Mouse (Mus musculus) left cerebral cortex, adult 9 months (tissue): ENCODE results near the gene Zbtb38.
"Not testable (repeated sequence)": the region's sequence is repeated elsewhere in the genome, so short reads cannot be mapped to it uniquely, and the experiment has no call there.

Source experiments
- DNase-seq, 2 experiments: peaks; one replicate each; pipeline ENCODE4 v3.0.0; 2022; ENCODE audit warnings: low spot score in 2 of 2

Gene Zbtb38

GRCm38 (mm10) chr9:96684866-96685599, 67.6 kb downstream of the Zbtb38 start:
- no peak for DNase-seq

- DNase-seq = no peak
Measured at GRCm38 (mm10) chr9:96684165-96684792, 68.4 kb downstream of the Zbtb38 start.

DNA sequence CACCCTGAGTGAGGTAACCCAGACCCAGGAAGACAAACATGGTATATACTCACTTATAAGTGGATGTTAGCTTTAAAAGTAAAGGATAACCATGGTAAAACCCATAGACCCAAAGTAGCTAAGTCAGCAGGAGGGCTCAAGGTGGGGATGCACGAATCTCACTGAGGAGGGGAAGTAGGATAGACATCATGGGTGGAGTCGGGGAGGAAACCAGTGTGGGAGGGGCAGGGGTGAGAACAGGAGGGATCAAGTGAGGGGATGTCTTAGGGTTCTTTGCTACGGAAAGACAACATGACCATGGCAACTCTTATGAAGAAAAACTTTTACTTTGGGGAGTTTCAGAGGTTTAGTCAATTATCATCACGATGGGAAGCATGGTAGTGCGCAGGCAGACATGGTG, 74.0 kb downstream of the Zbtb38 start:
- no peak for DNase-seq

DNA sequence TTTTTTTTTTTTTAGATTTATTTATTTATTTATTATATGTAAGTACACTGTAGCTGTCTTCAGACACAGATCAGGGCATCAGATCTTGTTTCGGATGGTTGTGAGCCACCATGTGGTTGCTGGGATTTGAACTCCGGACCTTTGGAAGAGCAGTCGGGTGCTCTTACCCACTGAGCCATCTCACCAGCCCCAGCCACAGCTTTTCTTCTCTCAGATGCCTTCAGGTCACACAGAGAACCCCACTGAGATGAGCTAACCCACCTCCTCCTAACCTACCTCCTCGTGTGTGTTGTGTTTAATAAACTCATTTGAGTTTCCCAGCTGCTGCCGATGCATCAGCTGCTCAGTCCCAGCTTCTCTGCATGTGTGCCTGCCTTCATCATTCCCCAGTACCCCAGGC, 74.9 kb downstream of the Zbtb38 start:
- not testable (repeated sequence) for DNase-seq

- DNase-seq = no peak
Measured at GRCm38 (mm10) chr9:96676671-96677070, 76.0 kb downstream of the Zbtb38 start.

- DNase-seq = no peak
Measured at GRCm38 (mm10) chr9:96675763-96676640, 76.6 kb downstream of the Zbtb38 start.

- DNase-seq = peak in 1 of 2 experiments; percentile 51
Measured at GRCm38 (mm10) chr9:96675071-96675762, 77.4 kb downstream of the Zbtb38 start.

DNA sequence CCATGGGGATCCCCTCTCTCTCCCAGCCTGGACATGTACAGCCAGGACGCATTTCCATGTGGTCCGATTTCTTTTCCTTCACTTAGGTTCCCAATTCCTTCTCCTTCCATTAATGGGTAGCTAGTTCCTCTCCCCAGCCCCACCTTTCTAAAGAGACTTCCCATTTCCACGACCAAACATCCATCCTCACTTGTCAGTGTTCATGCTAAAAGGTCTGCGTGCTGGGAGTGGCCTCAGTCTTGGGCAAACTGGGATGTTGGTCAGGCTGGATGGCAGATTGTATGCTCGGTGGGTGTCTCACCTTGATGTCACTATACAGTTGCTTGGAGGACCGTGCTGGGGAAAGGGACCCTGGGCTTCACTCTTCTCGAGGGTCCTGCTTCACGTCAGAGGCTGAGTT, 78.3 kb downstream of the Zbtb38 start:
- no peak for DNase-seq

DNA sequence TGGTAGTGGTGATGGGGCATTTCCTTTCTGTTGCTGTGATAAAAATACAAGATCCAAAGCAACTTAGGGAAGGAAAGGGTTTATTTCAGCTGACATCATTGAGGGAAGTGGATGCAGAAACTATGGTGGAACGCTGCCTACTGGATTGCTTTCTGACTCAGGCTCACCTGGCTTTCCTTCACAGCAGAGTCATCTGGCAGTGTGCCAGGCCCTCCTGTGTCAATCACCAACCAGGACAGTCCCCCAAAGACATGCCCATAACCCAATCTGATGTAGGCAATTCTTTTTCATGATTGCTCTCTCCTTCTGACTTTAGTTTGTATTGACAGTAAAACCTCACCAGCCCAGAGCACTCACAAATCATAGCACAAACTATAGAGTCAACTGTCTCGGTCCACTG, 80.2 kb downstream of the Zbtb38 start:
- DNase-seq = no peak

DNA sequence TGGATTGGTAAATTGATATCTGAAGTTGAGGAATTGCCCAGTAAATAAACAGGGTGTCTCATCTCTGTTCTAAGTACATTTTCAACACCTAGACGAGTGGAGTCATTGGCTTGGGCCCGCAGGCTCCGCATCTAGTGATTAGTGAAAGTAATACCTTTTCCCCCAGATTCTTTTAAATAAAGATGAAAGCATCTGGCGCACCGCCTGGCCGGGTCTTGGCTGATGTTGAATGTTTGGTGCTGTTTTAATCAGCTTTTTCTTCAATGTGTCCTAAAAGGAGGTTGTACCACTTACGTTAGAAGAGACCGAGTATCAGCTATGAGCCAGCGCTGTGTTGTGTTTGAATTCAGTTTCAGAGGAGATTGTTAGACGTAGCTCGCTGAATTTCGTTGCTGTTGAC, 81.4 kb downstream of the Zbtb38 start:
- no peak for DNase-seq

DNA sequence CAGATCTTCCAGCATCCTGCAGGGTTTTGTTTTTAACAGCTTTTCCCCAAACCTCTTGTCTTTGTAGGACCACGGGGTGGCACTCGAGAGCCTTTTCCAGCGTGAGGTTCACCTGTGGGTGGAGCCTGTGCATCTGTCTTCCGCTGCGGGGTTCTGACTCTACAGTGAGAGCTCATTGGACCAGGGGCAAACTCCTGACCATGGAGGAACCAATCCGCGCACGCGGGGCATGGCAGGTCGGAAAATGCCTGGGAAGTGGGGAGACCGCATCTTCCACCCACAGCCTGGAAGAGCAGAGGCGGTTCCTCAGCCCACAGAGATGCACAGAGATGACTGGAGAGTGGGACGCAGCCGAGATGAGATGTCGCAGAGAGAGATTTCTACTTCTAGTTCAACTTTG, 82.8 kb downstream of the Zbtb38 start:
- peak; percentile 96 to 99 for DNase-seq

DNA sequence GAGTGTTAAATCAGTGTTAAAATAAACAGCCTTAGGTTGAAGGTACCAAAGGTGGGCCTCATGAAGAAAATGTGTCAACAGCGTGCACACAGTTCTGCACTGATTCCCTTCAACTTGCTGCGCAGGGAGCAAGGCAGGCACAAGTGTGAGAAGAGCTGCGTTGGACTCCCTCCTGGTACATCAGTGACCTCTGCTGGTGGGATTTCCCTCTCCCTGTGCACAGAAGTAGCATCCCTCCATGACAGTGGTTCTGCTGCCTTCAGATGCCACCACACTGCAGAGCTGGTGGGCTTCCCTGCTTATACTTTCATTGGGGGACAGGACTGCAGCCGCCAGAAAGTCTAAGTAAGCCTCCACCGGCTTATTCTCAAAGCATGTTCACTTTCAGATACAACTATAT, 84.0 kb downstream of the Zbtb38 start:
- peak in 1 of 2 experiments; percentile 83 for DNase-seq

DNA sequence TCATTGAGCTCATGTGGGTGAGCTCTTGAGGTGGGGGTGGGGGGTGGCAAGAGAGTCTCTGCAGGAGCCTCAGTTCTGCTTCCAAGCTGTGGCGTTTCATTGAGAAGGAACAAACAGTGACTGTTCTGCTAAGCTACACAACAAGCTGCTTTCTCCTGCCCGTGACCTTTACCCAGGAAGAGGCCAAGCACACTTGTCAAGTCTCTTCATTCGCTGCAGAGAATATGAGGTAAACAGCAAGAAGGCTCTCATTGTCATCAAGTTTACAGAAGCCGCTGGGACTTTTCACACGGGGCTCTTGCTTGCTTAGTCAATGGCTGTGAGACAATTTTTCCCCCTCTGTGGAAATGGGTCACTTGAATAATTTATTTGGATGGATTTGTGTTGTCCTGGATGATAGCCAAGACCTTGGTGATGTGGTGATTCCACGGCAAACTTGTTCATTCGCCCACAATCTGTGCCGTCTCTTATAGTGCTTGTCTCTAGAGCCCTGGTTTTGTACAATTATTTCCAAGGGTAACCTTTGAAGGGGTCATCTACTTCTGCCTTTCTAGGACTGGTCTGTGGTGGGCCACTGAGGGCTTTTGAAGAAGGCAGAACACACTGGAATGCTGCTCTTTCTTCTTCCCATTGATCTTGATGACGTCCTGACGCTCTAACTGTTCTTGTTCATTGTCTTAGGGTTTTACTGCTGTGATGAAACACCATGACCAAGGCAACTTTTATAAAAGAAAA, 92.0 kb downstream of the Zbtb38 start:
- no peak for DNase-seq

DNA sequence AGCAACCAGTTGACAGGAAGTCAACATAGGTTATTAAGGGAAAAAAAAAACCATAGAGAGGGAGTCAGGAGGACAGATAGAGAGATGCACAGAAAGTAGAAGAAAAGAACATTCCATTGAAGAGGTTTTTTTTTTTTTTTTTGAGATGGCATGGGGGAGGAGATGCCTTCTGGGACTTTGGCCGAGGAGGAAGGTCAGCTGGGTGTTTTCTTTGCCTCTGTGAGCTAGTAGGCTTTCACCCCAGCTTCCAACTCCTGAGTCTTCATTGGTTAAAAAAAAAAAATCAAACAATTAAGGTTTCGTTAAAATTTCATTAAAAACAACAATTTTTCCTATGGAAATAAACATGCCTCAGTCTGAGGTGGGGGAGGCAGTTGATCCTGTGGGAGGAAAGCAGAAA, 92.8 kb downstream of the Zbtb38 start:
- no peak for DNase-seq

DNA sequence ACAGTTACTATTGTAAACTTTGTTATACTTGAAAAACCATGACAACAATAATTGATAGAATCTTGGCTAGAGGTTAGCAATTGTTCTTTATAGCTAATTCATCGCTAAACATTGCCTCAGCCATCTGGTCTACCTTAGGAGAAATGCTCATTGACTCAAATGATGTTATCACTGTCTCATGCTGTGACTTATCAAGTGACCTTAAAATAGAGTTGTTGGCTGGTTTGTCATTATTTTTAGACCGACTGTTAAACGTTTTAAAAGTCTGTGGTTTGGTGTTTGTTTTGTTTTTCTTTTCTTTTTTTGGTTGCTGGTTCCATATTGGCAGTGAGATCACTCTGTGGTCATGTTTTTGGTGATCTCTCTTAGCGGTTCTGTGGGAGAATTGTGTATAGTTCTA, 99.1 kb downstream of the Zbtb38 start:
- no peak for DNase-seq

- no peak for DNase-seq
Measured at GRCm38 (mm10) chr9:96652763-96653162, 99.9 kb downstream of the Zbtb38 start.

- no peak for DNase-seq
Measured at GRCm38 (mm10) chr9:96650807-96651206, 101.8 kb downstream of the Zbtb38 start.

DNA sequence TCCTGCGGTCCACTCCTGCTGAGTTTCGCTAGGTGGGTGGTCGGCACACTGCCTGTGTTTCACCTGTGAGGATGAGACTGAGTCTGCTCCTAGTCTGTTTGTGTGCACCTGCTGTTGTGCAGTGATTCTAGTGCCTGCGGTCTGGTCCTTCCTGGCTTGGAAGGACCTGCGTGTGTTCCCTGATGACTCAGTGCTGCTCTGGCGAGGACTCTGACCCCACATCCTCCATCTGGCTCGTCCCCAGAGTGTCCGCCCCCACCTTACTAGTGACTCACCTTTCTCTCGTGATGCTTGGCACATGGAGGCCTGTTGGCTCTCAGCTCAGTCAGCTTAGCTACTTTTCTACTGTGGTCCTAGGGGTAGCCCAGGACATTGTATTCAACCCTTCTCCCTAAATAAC, 102.7 kb downstream of the Zbtb38 start:
- DNase-seq = peak; percentile 49 to 58

DNA sequence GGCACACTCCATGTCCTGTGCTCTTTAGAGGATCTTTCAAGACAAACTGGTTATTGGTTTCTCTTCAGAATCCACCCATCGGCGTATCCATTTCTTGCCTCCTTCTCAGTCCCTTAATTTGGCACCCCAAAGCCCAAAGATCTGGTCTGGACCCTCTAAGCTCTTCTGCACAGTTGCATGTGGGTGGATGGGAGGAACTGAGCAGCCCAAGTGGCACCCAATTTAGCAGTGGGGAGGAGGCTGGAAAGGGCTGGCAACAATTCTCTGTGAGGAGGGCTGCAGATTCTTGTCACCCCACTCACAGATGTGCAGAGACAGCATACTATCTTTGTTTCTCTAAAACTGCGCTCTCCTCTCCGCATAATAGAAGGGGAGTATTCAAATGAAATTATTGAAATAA, 103.3 kb downstream of the Zbtb38 start:
- DNase-seq = peak; percentile 64 to 68

DNA sequence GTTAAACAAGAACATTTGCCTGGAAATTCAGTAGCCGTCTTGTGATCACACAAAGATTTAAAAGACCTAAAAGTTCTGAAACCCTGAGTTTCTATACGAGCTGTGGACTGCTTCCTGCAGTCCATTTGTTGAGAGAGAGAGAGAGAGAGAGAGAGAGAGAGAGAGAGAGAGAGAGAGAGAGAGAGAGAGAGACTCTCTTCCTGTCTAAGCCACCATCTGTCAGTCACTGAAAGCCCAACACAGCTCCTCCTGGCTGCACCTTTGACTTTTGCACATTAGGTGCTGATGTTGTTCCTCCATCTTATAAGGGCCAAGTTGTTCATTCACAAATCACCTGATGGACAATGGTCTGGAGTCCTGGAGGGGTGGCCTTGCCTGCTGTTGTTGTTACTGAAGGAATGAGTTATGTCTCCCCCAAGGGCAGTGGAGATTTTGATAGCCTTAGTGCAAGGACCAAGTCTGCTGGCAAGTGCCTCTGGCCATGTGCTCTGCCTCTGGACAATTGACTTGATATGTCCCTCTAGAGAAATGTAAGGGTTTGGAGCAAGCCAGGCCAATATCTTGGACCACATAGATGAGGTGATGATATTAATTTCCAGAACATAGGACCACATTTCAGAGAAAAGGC, 105.8 kb downstream of the Zbtb38 start:
- DNase-seq = no peak

DNA sequence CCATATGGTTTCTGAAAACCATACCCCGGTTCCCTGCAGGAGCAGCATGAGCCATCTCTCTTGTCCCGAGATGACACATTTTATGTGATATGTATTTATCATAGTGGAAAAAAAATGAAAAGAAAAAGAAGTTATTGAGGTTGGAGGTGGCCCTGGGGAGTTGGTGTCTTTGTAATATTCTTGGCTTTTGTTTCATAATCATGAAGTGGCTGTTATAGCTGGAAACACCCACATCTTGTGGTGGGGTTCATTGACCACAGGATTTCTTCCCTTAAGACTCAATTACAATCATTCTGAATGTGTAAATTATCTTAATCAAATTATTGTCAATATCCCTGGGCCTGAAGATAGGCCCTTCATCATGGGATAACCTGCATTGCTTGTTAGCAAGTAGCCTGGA, 107.8 kb downstream of the Zbtb38 start:
- DNase-seq = no peak
